Mouse (Mus musculus) midbrain, embryonic 16.5 days (tissue): ENCODE measurements at regions not wholly inside any gene's neighbourhood (a gene's known extent, or its start where the extent isn't known, plus 50 kb on each side); places are given as distances from the start of the nearest gene placed in this dataset.

Experiments
- ATAC-seq: fragments of 200-750 bp; cut with Nextera tagmentation; 2 replicates; pipeline ENCODE4 v1.8.0; 2017; ENCODE audit warnings: moderate TSS enrichment
- H3K27ac ChIP-seq: fragments of 300-500 bp; sonication (generic); 2 replicates; pipeline ENCODE4 v1.5.1; 2014; ENCODE audit warnings: mild to moderate bottlenecking, low read length, mixed read lengths
- H3K27me3 ChIP-seq: fragments of 300-500 bp; sonication (generic); 2 replicates; pipeline ENCODE4 v1.6.1; 2014; ENCODE audit warnings: low read depth, low read length, mixed read lengths; ENCODE audit not compliant: control insufficient read depth, insufficient read depth
- H3K36me3 ChIP-seq: fragments of 300-500 bp; sonication (generic); 2 replicates; pipeline ENCODE4 v1.6.1; 2014; ENCODE audit warnings: mild to moderate bottlenecking, low read length, moderate library complexity, mixed read lengths; ENCODE audit not compliant: control insufficient read depth, insufficient read depth
- H3K4me1 ChIP-seq: fragments of 300-500 bp; sonication (generic); 2 replicates; pipeline ENCODE4 v1.6.1; 2014; ENCODE audit warnings: mild to moderate bottlenecking, low read length, mixed read lengths; ENCODE audit not compliant: control insufficient read depth, insufficient read depth
- H3K4me2 ChIP-seq: fragments of 300-500 bp; sonication (generic); 2 replicates; pipeline ENCODE4 v1.6.1; 2014; ENCODE audit warnings: mild to moderate bottlenecking, low read length, mixed read lengths
- H3K4me3 ChIP-seq: fragments of 300-500 bp; sonication (generic); 2 replicates; pipeline ENCODE4 v1.5.1; 2014; ENCODE audit warnings: low read depth, mild to moderate bottlenecking, low read length, moderate library complexity, mixed read lengths
- H3K9ac ChIP-seq: fragments of 300-500 bp; sonication (generic); 2 replicates; pipeline ENCODE4 v1.6.1; 2014; ENCODE audit warnings: low read depth, low read length, mixed read lengths
- H3K9me3 ChIP-seq: fragments of 300-500 bp; sonication (generic); replicated peaks from 2 replicates; pipeline ENCODE4 v1.6.1; 2014; ENCODE audit warnings: mild to moderate bottlenecking, low read length, mixed read lengths; ENCODE audit not compliant: control insufficient read depth, poor library complexity, severe bottlenecking
- WGBS: fragments of 180-500 bp; shearing (Covaris S2); extraction: QIAGEN DNeasy Blood & Tissue Kit; methylation state at CpG from one replicate; pipeline ENCODE4 v1.1.7; 2014; 5-methylcytosine and 5-hydroxymethylcytosine counted together

- peaks cover 3% of the 10 kb centered on the region; the same call in 1 of the 2 replicates for H3K9me3 ChIP-seq
- no peak overlapping the region for H3K4me3 ChIP-seq
- no peak overlapping the region for H3K27ac ChIP-seq
- H3K9ac ChIP-seq = no peak overlapping the region
- H3K36me3 ChIP-seq = no peaks in the 10 kb centered on the region
- H3K4me2 ChIP-seq = no peak overlapping the region
- H3K4me1 ChIP-seq = no peaks in the 10 kb centered on the region
- ATAC-seq = 0 out of 2 replicates have a peak, but pooled peaks have one; percentile 17
- 59% methylated on average over 3 of the region's 3 CpGs for WGBS
- no peaks in the 10 kb centered on the region for H3K27me3 ChIP-seq
Observed at GRCm38 (mm10) chr11:6738581-6738980, 80.3 kb downstream of the Ramp3 start.

- Histone ChIP-seq H3K4me1 (no peaks in the 10 kb centered on the region), H3K9ac (no peak overlapping the region), H3K9me3 (peaks cover 3% of the 10 kb centered on the region; the same call in 1 of the 2 replicates), H3K27ac (no peak overlapping the region), H3K27me3 (no peaks in the 10 kb centered on the region), H3K36me3 (no peaks in the 10 kb centered on the region), H3K4me2 (no peak overlapping the region), H3K4me3 (no peak overlapping the region)
- WGBS = 71% methylated on average over 3 of the region's 3 CpGs
- peak; percentile 56; the same call in 1 of the 2 replicates for ATAC-seq
Observed at GRCm38 (mm10) chr11:6738163-6738562, 79.8 kb downstream of the Ramp3 start.

GRCm38 (mm10) chr11:6734746-6735430 is 76.6 kb downstream of the Ramp3 start:
- ATAC-seq = no peak

GRCm38 (mm10) chr11:6731505-6731904 is 73.2 kb downstream of the Ramp3 start:
- H3K4me1 ChIP-seq = 0 out of 2 replicates have a peak, but pooled peaks cover 2% of the 10 kb centered on the region
- H3K27ac ChIP-seq = 0 out of 2 replicates have a peak overlapping the region, but pooled peaks have one; percentile 41
- 59% methylated on average over 5 of the region's 5 CpGs for WGBS
- no peak overlapping the region for H3K4me3 ChIP-seq
- no peak for ATAC-seq
- H3K9ac ChIP-seq = no peak overlapping the region
- H3K27me3 ChIP-seq = no peaks in the 10 kb centered on the region
- H3K36me3 ChIP-seq = no peaks in the 10 kb centered on the region
- H3K4me2 ChIP-seq = no peak overlapping the region
- no peaks in the 10 kb centered on the region for H3K9me3 ChIP-seq

More at GRCm38 (mm10) chr11:6734746-6735430, 76.6 kb downstream of the Ramp3 start:
- H3K4me3 ChIP-seq = no peak overlapping the region
- peaks cover 3% of the 10 kb centered on the region; the same call in 1 of the 2 replicates for H3K9me3 ChIP-seq
- H3K4me1 ChIP-seq = 0 out of 2 replicates have a peak, but pooled peaks cover 2% of the 10 kb centered on the region
- H3K4me2 ChIP-seq = no peak overlapping the region
- no peaks in the 10 kb centered on the region for H3K27me3 ChIP-seq
- H3K9ac ChIP-seq = no peak overlapping the region
- WGBS = 92% methylated on average over 7 of the region's 7 CpGs
- H3K27ac ChIP-seq = no peak overlapping the region
- no peaks in the 10 kb centered on the region for H3K36me3 ChIP-seq
